Mouse (Mus musculus): Measurements from ENCODE around the gene Slc9a7. TPM values are rescaled to one million over a fixed set of nuclear protein-coding genes. Genes with fewer than 3 reads are reported as not detected.

The Slc9a7 gene
- 0.56 and 1.4 TPM in 2 replicates for polyA plus RNA-seq (2014; fragmentation: Nextera tagmentation; extraction: Ambion mirVana)

GRCm38 (mm10) chrX:20291282-20292039 is at the start of gene Slc9a7:
TSS of gene Slc9a7 (minus strand) at chrX:20291807.
- 14% methylated on average over 58 of the region's 65 CpGs for WGBS
- ATAC-seq (ENCODE audit: insufficient number of reproducible peaks, insufficient read depth, low FRiP score, low read depth), result peak; percentile 76
- H3K27me3 ChIP-seq (ENCODE audit: control insufficient read depth, insufficient read depth, low read length), result no peaks in the 10 kb centered on the region
- H3K9ac ChIP-seq (replicated peaks; ENCODE audit: low read depth, low read length), result no peak within 1 kb of the TSS; the same call in 1 of the 2 replicates
- H3K9me3 ChIP-seq (ENCODE audit: control insufficient read depth, low read depth, low read length), result no peaks in the 10 kb centered on the region
- peak within 1 kb of the TSS; percentile 46 for H3K4me3 ChIP-seq (ENCODE audit: low read depth, low read length)
- H3K4me1 ChIP-seq (ENCODE audit: control insufficient read depth, insufficient read depth, low read length), result no peaks in the 10 kb centered on the region
- no peak within 1 kb of the TSS for H3K27ac ChIP-seq (ENCODE audit: low read length)
- peak within 1 kb of the TSS; percentile 72 for H3K4me2 ChIP-seq (replicated peaks; ENCODE audit: low read depth, low read length)
- no peaks in the 10 kb centered on the region for H3K36me3 ChIP-seq (ENCODE audit: control insufficient read depth, insufficient read depth, low read length)

DNA sequence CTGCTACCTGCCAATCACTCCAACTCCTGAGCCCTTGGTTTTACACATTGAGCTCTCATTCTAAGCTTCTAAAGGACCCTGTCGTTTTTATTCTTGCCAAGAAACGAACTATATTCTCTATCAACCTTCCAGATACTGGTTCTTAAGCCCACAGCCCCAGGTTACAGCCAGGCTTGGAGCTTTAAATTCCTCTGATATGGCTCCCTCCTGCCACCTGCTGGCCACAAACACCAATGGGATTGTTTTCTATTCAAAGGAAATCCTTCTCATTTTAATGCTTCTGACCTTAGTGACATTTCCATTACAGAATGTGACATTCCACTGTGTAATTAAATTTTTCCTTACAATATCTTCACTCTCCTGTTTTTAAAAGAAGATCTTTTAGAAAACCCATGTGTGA is 44.1 kb upstream of the Slc9a7 start:
- H3K9me3 ChIP-seq (ENCODE audit: control insufficient read depth, low read depth, low read length), result no peaks in the 10 kb centered on the region
- H3K4me1 ChIP-seq (ENCODE audit: control insufficient read depth, insufficient read depth, low read length), result no peaks in the 10 kb centered on the region

GRCm38 (mm10) chrX:20332756-20333155 is 41.1 kb upstream of the Slc9a7 start:
- Histone ChIP-seq H3K27me3 (ENCODE audit: control insufficient read depth, insufficient read depth, low read length) (no peaks in the 10 kb centered on the region), H3K36me3 (ENCODE audit: control insufficient read depth, insufficient read depth, low read length) (no peaks in the 10 kb centered on the region), H3K4me2 (replicated peaks; ENCODE audit: low read depth, low read length) (no peak overlapping the region), H3K27ac (ENCODE audit: low read length) (no peak overlapping the region), H3K4me3 (ENCODE audit: low read depth, low read length) (no peak overlapping the region), H3K9ac (replicated peaks; ENCODE audit: low read depth, low read length) (no peak overlapping the region), H3K9me3 (ENCODE audit: control insufficient read depth, low read depth, low read length) (no peaks in the 10 kb centered on the region), H3K4me1 (ENCODE audit: control insufficient read depth, insufficient read depth, low read length) (no peaks in the 10 kb centered on the region)
- 61% methylated on average over 1 of the region's 1 CpGs for WGBS
- no peak for ATAC-seq (ENCODE audit: insufficient number of reproducible peaks, insufficient read depth, low FRiP score, low read depth)

More for the DNA sequence above, 44.1 kb upstream of the Slc9a7 start:
- no peak overlapping the region for H3K4me3 ChIP-seq (ENCODE audit: low read depth, low read length)
- no peak overlapping the region for H3K27ac ChIP-seq (ENCODE audit: low read length)
- H3K9ac ChIP-seq (replicated peaks; ENCODE audit: low read depth, low read length), result no peak overlapping the region
- H3K27me3 ChIP-seq (ENCODE audit: control insufficient read depth, insufficient read depth, low read length), result no peaks in the 10 kb centered on the region
- WGBS, result 17% methylated on average over 2 of the region's 2 CpGs
- H3K4me2 ChIP-seq (replicated peaks; ENCODE audit: low read depth, low read length), result no peak overlapping the region
- ATAC-seq (ENCODE audit: insufficient number of reproducible peaks, insufficient read depth, low FRiP score, low read depth), result no peak
- H3K36me3 ChIP-seq (ENCODE audit: control insufficient read depth, insufficient read depth, low read length), result no peaks in the 10 kb centered on the region

DNA sequence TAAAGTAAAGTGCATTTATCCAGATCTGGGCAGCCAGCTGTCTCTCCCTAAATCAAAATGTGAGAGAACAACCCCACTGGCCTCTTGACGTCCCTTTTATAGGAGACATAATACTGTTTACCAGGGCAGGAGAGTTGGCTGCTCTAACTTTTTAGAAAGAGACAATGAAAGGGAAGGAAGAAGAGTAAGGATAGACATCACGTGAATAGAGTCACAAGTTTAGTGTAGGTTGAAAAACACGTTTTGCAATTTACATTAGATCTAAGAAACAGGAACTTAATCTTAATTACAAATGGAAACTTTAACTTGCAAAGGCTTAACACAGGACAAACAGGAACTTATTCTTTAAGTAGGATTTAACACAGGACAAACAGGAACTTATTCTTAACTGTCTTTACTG is 15.6 kb upstream of the Slc9a7 start:
- no peak overlapping the region for H3K9ac ChIP-seq (replicated peaks; ENCODE audit: low read depth, low read length)
- no peak for ATAC-seq (ENCODE audit: insufficient number of reproducible peaks, insufficient read depth, low FRiP score, low read depth)
- no peaks in the 10 kb centered on the region for H3K36me3 ChIP-seq (ENCODE audit: control insufficient read depth, insufficient read depth, low read length)
- H3K4me3 ChIP-seq (ENCODE audit: low read depth, low read length), result no peak overlapping the region
- H3K27me3 ChIP-seq (ENCODE audit: control insufficient read depth, insufficient read depth, low read length), result no peaks in the 10 kb centered on the region
- no peaks in the 10 kb centered on the region for H3K9me3 ChIP-seq (ENCODE audit: control insufficient read depth, low read depth, low read length)
- H3K4me2 ChIP-seq (replicated peaks; ENCODE audit: low read depth, low read length), result no peak overlapping the region
- H3K27ac ChIP-seq (ENCODE audit: low read length), result no peak overlapping the region
- 37% methylated on average over 3 of the region's 3 CpGs for WGBS
- no peaks in the 10 kb centered on the region for H3K4me1 ChIP-seq (ENCODE audit: control insufficient read depth, insufficient read depth, low read length)

GRCm38 (mm10) chrX:20305941-20306340 is 14.3 kb upstream of the Slc9a7 start:
- Histone ChIP-seq H3K36me3 (ENCODE audit: control insufficient read depth, insufficient read depth, low read length) (no peaks in the 10 kb centered on the region), H3K27ac (ENCODE audit: low read length) (no peak overlapping the region), H3K4me3 (ENCODE audit: low read depth, low read length) (no peak overlapping the region), H3K27me3 (ENCODE audit: control insufficient read depth, insufficient read depth, low read length) (no peaks in the 10 kb centered on the region), H3K4me1 (ENCODE audit: control insufficient read depth, insufficient read depth, low read length) (no peaks in the 10 kb centered on the region), H3K9ac (replicated peaks; ENCODE audit: low read depth, low read length) (no peak overlapping the region), H3K4me2 (replicated peaks; ENCODE audit: low read depth, low read length) (no peak overlapping the region), H3K9me3 (ENCODE audit: control insufficient read depth, low read depth, low read length) (no peaks in the 10 kb centered on the region)
- no peak for ATAC-seq (ENCODE audit: insufficient number of reproducible peaks, insufficient read depth, low FRiP score, low read depth)

DNA sequence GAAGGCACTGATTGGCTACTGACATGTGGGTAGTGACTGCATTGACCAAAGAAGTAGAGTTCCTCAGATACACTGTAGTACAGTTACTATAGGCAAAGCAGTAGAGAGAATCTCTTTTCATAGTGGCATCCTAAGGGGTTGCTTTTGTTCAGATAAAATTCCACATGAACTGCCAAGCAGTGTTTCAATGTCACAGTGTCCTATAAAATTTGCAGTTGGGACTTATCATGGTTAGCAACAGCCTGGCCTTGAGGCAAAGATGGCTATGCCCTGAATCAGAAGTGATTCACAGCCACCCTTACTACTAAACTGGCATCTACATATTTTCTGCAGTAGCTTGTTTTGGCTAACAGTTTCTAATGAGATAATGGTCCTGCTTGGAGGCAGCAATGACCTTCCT is 11.7 kb upstream of the Slc9a7 start:
- Histone ChIP-seq H3K4me1 (ENCODE audit: control insufficient read depth, insufficient read depth, low read length) (no peaks in the 10 kb centered on the region), H3K9ac (replicated peaks; ENCODE audit: low read depth, low read length) (no peak overlapping the region)
- ATAC-seq (ENCODE audit: insufficient number of reproducible peaks, insufficient read depth, low FRiP score, low read depth), result no peak

DNA sequence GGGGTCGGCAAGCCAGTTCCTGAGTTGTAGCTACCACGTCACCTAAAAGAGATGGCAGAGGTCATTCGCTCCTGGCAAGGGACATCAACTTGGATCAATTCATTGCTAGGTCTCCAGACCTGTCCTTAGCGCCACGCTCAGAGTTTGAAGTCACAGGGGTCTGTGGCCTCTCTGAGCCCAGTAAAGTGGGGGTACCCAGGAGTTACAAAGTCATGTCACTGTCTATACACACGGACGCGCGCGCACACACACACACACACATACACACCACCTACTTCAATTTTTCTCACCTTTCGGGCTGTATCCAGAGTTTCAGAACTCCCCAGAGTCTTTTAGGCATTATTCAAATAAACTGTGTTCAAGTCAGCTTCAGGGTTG is 422 bp upstream of the Slc9a7 start:
- Histone ChIP-seq H3K27ac (ENCODE audit: low read length) (no peak overlapping the region), H3K9ac (replicated peaks; ENCODE audit: low read depth, low read length) (no peak overlapping the region), H3K4me3 (ENCODE audit: low read depth, low read length) (peak overlapping the region; percentile 46), H3K36me3 (ENCODE audit: control insufficient read depth, insufficient read depth, low read length) (no peaks in the 10 kb centered on the region), H3K4me1 (ENCODE audit: control insufficient read depth, insufficient read depth, low read length) (no peaks in the 10 kb centered on the region), H3K27me3 (ENCODE audit: control insufficient read depth, insufficient read depth, low read length) (no peaks in the 10 kb centered on the region), H3K9me3 (ENCODE audit: control insufficient read depth, low read depth, low read length) (no peaks in the 10 kb centered on the region), H3K4me2 (replicated peaks; ENCODE audit: low read depth, low read length) (peak overlapping the region; percentile 72)
- 37% methylated on average over 11 of the region's 11 CpGs for WGBS
- no peak for ATAC-seq (ENCODE audit: insufficient number of reproducible peaks, insufficient read depth, low FRiP score, low read depth)

More for the DNA sequence above, 11.7 kb upstream of the Slc9a7 start:
- Histone ChIP-seq H3K36me3 (ENCODE audit: control insufficient read depth, insufficient read depth, low read length) (no peaks in the 10 kb centered on the region), H3K27me3 (ENCODE audit: control insufficient read depth, insufficient read depth, low read length) (no peaks in the 10 kb centered on the region), H3K4me3 (ENCODE audit: low read depth, low read length) (no peak overlapping the region), H3K27ac (ENCODE audit: low read length) (no peak overlapping the region), H3K4me2 (replicated peaks; ENCODE audit: low read depth, low read length) (no peak overlapping the region), H3K9me3 (ENCODE audit: control insufficient read depth, low read depth, low read length) (no peaks in the 10 kb centered on the region)

GRCm38 (mm10) chrX:20290715-20291114 is 892 bp downstream of the Slc9a7 start:
- no peaks in the 10 kb centered on the region for H3K4me1 ChIP-seq (ENCODE audit: control insufficient read depth, insufficient read depth, low read length)
- H3K27me3 ChIP-seq (ENCODE audit: control insufficient read depth, insufficient read depth, low read length), result no peaks in the 10 kb centered on the region
- ATAC-seq (ENCODE audit: insufficient number of reproducible peaks, insufficient read depth, low FRiP score, low read depth), result no peak
- no peaks in the 10 kb centered on the region for H3K9me3 ChIP-seq (ENCODE audit: control insufficient read depth, low read depth, low read length)
- no peak overlapping the region for H3K27ac ChIP-seq (ENCODE audit: low read length)
- 33% methylated on average over 5 of the region's 5 CpGs for WGBS
- H3K4me3 ChIP-seq (ENCODE audit: low read depth, low read length), result peak overlapping the region; percentile 46
- H3K9ac ChIP-seq (replicated peaks; ENCODE audit: low read depth, low read length), result no peak overlapping the region
- peak overlapping the region; percentile 72; the same call in 1 of the 2 replicates for H3K4me2 ChIP-seq (replicated peaks; ENCODE audit: low read depth, low read length)
- no peaks in the 10 kb centered on the region for H3K36me3 ChIP-seq (ENCODE audit: control insufficient read depth, insufficient read depth, low read length)

GRCm38 (mm10) chrX:20288674-20289073 is 2.9 kb downstream of the Slc9a7 start:
- H3K4me3 ChIP-seq (ENCODE audit: low read depth, low read length), result no peak overlapping the region
- no peak overlapping the region for H3K4me2 ChIP-seq (replicated peaks; ENCODE audit: low read depth, low read length)
- WGBS, result 87% methylated on average over 3 of the region's 3 CpGs
- no peak overlapping the region for H3K9ac ChIP-seq (replicated peaks; ENCODE audit: low read depth, low read length)
- H3K27me3 ChIP-seq (ENCODE audit: control insufficient read depth, insufficient read depth, low read length), result no peaks in the 10 kb centered on the region
- no peaks in the 10 kb centered on the region for H3K4me1 ChIP-seq (ENCODE audit: control insufficient read depth, insufficient read depth, low read length)
- no peaks in the 10 kb centered on the region for H3K9me3 ChIP-seq (ENCODE audit: control insufficient read depth, low read depth, low read length)
- H3K36me3 ChIP-seq (ENCODE audit: control insufficient read depth, insufficient read depth, low read length), result no peaks in the 10 kb centered on the region
- no peak for ATAC-seq (ENCODE audit: insufficient number of reproducible peaks, insufficient read depth, low FRiP score, low read depth)
- H3K27ac ChIP-seq (ENCODE audit: low read length), result no peak overlapping the region

Measured in stomach, embryonic 14.5 days (tissue).